Mouse (Mus musculus) forebrain, embryonic 11.5 days (tissue): Measurements from ENCODE around the gene Cc2d2b. TPM values are rescaled to one million over a fixed set of nuclear protein-coding genes. Genes with fewer than 3 reads are reported as not detected.

Experiments
- ATAC-seq: fragments of 200-750 bp; cut with Nextera tagmentation; replicated peaks from 2 replicates; pipeline ENCODE4 v1.8.0; 2017; ENCODE audit warnings: moderate TSS enrichment; ENCODE audit not compliant: low FRiP score
- DNase-seq: peaks from one replicate; pipeline ENCODE4 v3.0.0-alpha.2; 2017; ENCODE audit warnings: low spot score
- H3K27ac ChIP-seq: fragments of 300-500 bp; sonication (generic); 2 replicates; pipeline ENCODE4 v1.5.1; 2014; ENCODE audit warnings: low read depth, low read length
- H3K27me3 ChIP-seq: fragments of 300-500 bp; sonication (generic); 2 replicates; pipeline ENCODE4 v1.6.1; 2014; ENCODE audit warnings: mild to moderate bottlenecking, low read length, mixed read lengths; ENCODE audit not compliant: control insufficient read depth, insufficient read depth
- H3K36me3 ChIP-seq: fragments of 300-500 bp; sonication (generic); 2 replicates; pipeline ENCODE4 v1.6.1; 2014; ENCODE audit warnings: mild to moderate bottlenecking, low read length, moderate library complexity, mixed read lengths; ENCODE audit not compliant: control insufficient read depth, insufficient read depth
- H3K4me1 ChIP-seq: fragments of 300-500 bp; sonication (generic); replicated peaks from 2 replicates; pipeline ENCODE4 v1.6.1; 2014; ENCODE audit warnings: low read length, mixed read lengths; ENCODE audit not compliant: control insufficient read depth, insufficient read depth
- H3K4me2 ChIP-seq: fragments of 300-500 bp; sonication (generic); 2 replicates; pipeline ENCODE4 v1.6.1; 2014; ENCODE audit warnings: low read depth, mild to moderate bottlenecking, low read length, moderate library complexity, mixed read lengths; ENCODE audit not compliant: severe bottlenecking
- H3K4me3 ChIP-seq: fragments of 300-500 bp; sonication (generic); 2 replicates; pipeline ENCODE4 v1.5.1; 2014; ENCODE audit warnings: low read depth, low read length
- H3K9ac ChIP-seq: fragments of 300-500 bp; sonication (generic); 2 replicates; pipeline ENCODE4 v1.6.1; 2014; ENCODE audit warnings: low read length
- H3K9me3 ChIP-seq: fragments of 300-500 bp; sonication (generic); 2 replicates; pipeline ENCODE4 v1.6.1; 2016; ENCODE audit warnings: low read length, mixed read lengths; ENCODE audit not compliant: control insufficient read depth
- WGBS: fragments of 180-500 bp; shearing (Covaris S2); extraction: QIAGEN DNeasy Blood & Tissue Kit; methylation state at CpG from one replicate; pipeline ENCODE4 v1.1.7; 2014; 5-methylcytosine and 5-hydroxymethylcytosine counted together
- polyA plus RNA-seq: library from polyadenylated mRNA; unstranded; fragments of >200 nt; fragmentation: Nextera tagmentation; extraction: Ambion mirVana; gene quantifications from 2 replicates; pipeline ENCODE4 v1.2.1, GENCODE M21; 2014

The Cc2d2b gene
- polyA plus RNA-seq, 1 experiment from 2014 or later, result 0.11 TPM

DNA sequence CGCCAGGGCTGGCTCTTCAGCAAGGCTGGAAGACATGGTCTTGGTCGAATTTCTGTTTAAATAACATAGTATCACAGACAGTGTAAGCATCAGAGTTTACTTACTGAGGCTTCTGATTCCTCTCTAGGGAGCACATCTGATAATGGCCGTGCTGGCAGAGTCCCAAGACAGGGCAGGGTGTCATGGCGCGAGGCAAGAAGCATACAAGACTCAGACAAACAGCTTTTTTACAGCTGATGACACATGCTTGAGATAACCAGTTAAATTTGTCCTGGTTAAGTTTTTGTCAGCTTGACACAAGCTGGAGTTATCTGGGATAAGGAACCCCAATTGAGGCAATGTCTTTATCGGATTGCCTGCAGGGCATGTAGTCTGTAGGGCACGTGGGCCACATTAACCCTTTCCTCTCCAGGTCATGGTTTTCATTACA lies 20.8 kb downstream of the Cc2d2b start:
- Histone ChIP-seq H3K4me1 (no peaks in the 10 kb centered on the region), H3K9me3 (no peaks in the 10 kb centered on the region), H3K4me2 (no peak overlapping the region), H3K9ac (no peak overlapping the region), H3K4me3 (no peak overlapping the region), H3K27ac (no peak overlapping the region), H3K36me3 (no peaks in the 10 kb centered on the region), H3K27me3 (no peaks in the 10 kb centered on the region)
- ATAC-seq (no peak), DNase-seq (no peak)
- WGBS, result 48% methylated on average over 7 of the region's 7 CpGs

DNA sequence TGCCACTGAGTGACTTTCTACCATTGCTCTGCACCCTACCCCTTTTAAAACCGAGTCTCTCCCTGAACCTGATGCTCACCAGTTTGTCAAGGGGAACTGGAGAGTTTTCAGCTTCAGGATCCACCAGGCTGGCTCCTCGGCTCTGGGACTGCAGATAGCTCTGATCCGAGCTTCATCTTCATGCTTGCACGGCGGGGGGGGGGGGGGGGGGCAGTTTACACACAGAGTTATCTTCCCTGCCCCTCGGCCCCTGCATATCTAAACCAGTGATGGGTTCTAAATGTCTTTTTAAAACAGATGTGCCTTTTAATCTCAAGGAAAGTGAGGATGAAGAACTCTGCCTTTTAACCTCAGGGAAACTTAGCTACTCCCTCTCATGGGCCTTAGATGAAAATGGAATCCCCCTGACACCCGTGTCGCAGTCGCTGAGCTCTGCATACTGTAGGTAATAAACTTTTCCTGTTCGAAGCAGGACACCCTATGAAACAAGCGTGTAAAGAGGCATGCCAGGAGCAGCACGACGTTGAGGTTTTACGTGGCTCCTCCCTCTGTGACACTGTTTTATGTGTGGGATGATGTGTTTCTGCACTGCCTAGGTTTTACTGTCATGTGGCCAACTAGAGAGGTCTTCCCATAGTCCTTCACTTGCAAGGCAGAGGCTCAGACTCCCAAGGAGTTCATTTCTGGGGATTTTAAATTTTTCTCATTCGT lies 39.6 kb downstream of the Cc2d2b start:
- H3K4me2 ChIP-seq, result no peak overlapping the region

DNA sequence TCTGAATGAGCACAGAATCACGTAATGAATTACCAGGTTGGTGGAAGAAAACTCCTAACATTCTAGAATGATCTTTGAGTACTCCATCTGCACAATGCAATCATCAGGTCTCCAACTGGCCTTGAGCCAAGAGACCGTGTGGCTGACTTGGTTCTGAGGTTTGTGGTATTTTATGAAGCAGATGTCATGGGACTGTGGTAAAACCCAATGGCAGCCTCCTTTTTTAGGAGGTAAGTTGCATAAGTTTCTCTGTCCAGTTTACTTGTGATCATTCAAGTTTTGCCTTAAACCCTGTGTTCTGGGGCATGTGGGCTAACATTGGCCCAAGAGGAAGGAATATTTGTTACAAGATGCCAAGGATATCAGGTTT lies 40.1 kb downstream of the Cc2d2b start:
- Histone ChIP-seq H3K9ac (no peak overlapping the region), H3K36me3 (no peaks in the 10 kb centered on the region), H3K4me2 (no peak overlapping the region), H3K4me1 (no peaks in the 10 kb centered on the region), H3K4me3 (no peak overlapping the region), H3K27me3 (no peaks in the 10 kb centered on the region), H3K27ac (no peak overlapping the region), H3K9me3 (no peaks in the 10 kb centered on the region)
- 92% methylated on average over 2 of the region's 2 CpGs for WGBS
- no peak for ATAC-seq
- DNase-seq, result no peak

More for the DNA sequence above, 39.6 kb downstream of the Cc2d2b start:
- no peaks in the 10 kb centered on the region for H3K9me3 ChIP-seq
- 77% methylated on average over 15 of the region's 15 CpGs for WGBS
- H3K27ac ChIP-seq, result no peak overlapping the region
- DNase-seq, result no peak
- ATAC-seq, result no peak
- H3K4me3 ChIP-seq, result no peak overlapping the region
- H3K4me1 ChIP-seq, result no peaks in the 10 kb centered on the region
- no peak overlapping the region for H3K9ac ChIP-seq
- no peaks in the 10 kb centered on the region for H3K36me3 ChIP-seq
- H3K27me3 ChIP-seq, result no peaks in the 10 kb centered on the region

DNA sequence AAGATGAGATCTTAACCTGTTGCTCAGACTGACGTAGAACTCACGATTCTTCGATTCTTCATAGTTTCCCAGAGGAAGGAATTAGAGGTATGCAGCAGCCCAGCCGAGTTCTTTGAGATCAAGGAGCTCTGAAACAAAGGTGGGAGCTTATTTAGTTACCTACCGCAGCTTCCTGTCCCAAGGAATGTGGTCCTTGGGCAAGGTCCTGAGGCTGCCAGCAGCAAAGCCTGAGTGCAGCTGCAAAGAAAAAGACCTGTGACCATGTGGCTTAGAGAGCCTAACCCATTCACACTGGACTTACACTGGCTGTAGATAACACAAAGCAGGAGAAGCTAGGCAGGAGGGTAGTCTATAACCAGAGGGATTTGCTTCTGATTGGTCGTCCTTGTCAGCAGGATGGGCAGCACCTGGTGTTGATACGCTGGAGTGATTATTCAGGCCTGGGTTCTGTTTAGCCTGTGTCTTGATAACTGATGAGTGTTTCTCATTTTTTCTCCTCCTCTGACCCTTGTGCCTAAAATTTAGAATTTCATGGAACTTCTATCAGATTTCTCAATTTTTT lies 56.7 kb downstream of the Cc2d2b start:
- no peak overlapping the region for H3K4me3 ChIP-seq
- H3K9ac ChIP-seq, result no peak overlapping the region; the same call in 1 of the 2 replicates
- no peak overlapping the region for H3K4me2 ChIP-seq
- ATAC-seq (no peak), DNase-seq (no peak)
- WGBS, result 24% methylated on average over 7 of the region's 7 CpGs
- H3K27me3 ChIP-seq, result no peaks in the 10 kb centered on the region
- no peaks in the 10 kb centered on the region; the same call in 1 of the 2 replicates for H3K4me1 ChIP-seq
- no peaks in the 10 kb centered on the region for H3K36me3 ChIP-seq
- no peaks in the 10 kb centered on the region for H3K9me3 ChIP-seq
- no peak overlapping the region for H3K27ac ChIP-seq

DNA sequence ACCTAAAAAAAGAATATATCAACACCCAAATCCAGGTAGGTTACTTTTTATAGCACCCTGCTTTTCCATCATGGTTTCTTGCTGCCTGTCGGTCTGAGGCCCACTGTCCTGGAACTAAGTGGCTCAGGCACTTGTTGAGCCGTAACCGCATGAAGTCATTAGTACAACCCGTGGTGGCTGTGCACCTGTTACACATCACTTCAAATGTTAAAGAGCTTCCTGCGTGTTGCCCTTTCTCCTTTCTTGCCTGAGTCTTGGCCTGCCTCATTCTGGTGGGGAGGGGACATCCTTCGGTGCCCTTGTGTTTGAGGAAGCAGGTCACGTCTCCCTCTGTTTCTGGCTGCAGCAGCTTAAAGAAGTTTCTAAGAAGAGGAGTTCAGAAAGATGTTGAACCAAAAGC lies 61.3 kb downstream of the Cc2d2b start:
- Histone ChIP-seq H3K27me3 (no peaks in the 10 kb centered on the region), H3K36me3 (no peaks in the 10 kb centered on the region), H3K4me1 (no peaks in the 10 kb centered on the region; the same call in 1 of the 2 replicates), H3K9me3 (no peaks in the 10 kb centered on the region), H3K9ac (no peak overlapping the region), H3K4me3 (no peak overlapping the region), H3K27ac (no peak overlapping the region), H3K4me2 (no peak overlapping the region)
- no peak for DNase-seq
- WGBS, result 62% methylated on average over 7 of the region's 7 CpGs
- ATAC-seq, result no peak

DNA sequence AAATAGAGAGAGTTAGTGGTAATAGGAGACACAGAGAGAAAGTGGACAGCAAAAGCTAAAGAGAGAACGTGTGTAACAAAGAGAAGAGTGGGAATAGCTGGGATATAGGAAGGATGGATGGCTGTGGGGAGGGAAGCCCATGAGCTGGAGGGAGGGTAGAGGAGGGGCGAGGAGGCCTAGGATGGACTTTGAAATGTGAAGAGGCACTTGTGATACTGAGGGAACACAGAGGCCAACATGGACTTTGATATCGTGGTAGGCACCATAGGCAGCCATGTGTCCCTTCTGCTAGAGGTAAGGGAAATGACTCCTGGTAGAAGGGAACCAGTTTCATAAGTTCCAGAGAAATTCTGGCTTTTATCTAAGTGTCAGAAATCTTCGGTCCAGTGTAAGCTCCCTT lies 63.3 kb downstream of the Cc2d2b start:
- WGBS, result 85% methylated on average over 4 of the region's 4 CpGs
- ATAC-seq (no peak), DNase-seq (no peak)
- no peak overlapping the region for H3K9ac ChIP-seq
- H3K4me3 ChIP-seq, result no peak overlapping the region
- no peak overlapping the region for H3K4me2 ChIP-seq
- H3K9me3 ChIP-seq, result no peaks in the 10 kb centered on the region
- H3K27me3 ChIP-seq, result no peaks in the 10 kb centered on the region
- H3K4me1 ChIP-seq, result no peaks in the 10 kb centered on the region
- H3K27ac ChIP-seq, result no peak overlapping the region
- no peaks in the 10 kb centered on the region for H3K36me3 ChIP-seq

DNA sequence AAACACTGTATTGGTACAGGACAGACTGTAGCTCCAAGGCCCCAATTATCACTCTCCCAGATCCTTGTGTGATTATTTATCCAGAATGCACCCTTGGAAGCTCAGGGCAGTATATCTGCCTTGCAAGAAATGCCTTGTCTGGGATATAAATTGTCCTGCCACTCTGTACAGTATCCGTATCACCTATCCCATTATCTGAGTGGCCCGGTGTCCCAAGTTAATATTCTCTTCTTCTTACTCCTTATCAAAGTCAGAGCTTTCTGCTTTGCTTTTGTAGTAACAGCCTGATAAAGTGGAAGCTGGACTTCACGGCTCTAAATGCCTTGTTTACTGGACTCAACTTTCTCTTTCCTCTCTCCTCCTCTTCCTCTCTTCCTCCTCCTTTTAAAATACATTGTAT lies 64.2 kb downstream of the Cc2d2b start:
- Histone ChIP-seq H3K27ac (no peak overlapping the region), H3K36me3 (no peaks in the 10 kb centered on the region), H3K4me3 (no peak overlapping the region), H3K27me3 (no peaks in the 10 kb centered on the region), H3K9me3 (no peaks in the 10 kb centered on the region), H3K9ac (no peak overlapping the region), H3K4me2 (no peak overlapping the region), H3K4me1 (no peaks in the 10 kb centered on the region)
- DNase-seq (no peak), ATAC-seq (no peak)
- WGBS, result 96% methylated on average over 3 of the region's 3 CpGs

DNA sequence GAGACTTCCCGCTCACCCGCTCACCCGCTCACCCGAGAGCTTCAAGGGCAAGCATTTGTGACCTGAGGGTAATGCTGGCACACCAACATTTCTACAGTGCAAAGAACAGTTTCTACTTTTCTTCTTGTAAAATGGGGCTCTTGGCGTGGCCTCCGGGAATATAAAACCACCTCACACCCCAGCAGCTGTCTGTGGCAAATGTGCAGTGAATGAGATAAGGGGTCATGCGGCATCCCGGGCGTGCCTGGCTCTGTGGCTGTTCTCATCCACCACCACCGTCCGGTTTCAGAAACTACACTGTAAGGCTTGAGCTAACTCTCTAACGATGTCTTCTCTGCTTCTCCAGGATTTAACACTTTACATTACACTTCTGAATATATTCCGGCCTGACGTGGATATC lies 64.8 kb downstream of the Cc2d2b start:
- 87% methylated on average over 14 of the region's 14 CpGs for WGBS
- no peak for ATAC-seq

DNA sequence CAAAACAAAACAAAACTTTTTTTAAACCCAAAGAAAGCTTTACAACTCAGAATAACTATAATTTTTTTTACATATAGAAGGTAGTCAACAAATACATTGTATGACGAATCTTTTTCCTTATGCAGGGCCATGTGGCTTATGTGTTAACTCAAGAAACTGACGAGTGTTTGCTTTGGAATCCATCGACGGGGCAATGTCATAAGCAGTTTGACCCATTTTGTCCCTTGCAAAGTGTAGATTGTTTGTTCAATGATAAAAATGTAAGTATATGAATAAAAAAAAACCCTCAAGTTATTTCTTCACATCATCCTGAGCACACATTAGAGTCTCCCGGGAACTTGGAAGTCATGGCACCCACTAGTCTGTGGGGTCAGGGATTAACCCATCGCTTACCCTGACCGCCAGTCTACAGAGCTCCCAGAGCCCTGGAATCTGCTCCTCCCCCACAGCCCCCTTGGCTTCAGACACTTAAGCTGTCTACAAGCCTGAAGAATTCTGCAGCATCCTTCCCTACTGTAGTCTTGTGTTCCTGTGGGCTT lies 67.2 kb downstream of the Cc2d2b start:
- WGBS, result 85% methylated on average over 7 of the region's 7 CpGs
- Histone ChIP-seq H3K4me1 (no peaks in the 10 kb centered on the region), H3K27ac (no peak overlapping the region), H3K9me3 (no peaks in the 10 kb centered on the region), H3K27me3 (no peaks in the 10 kb centered on the region), H3K36me3 (no peaks in the 10 kb centered on the region), H3K4me3 (no peak overlapping the region), H3K4me2 (no peak overlapping the region), H3K9ac (no peak overlapping the region)
- ATAC-seq (no peak), DNase-seq (no peak)

More for the DNA sequence above, 64.8 kb downstream of the Cc2d2b start:
- H3K4me3 ChIP-seq, result no peak overlapping the region
- no peak overlapping the region for H3K9ac ChIP-seq
- H3K4me2 ChIP-seq, result no peak overlapping the region
- peak; percentile 53 for DNase-seq
- no peaks in the 10 kb centered on the region for H3K36me3 ChIP-seq
- H3K9me3 ChIP-seq, result no peaks in the 10 kb centered on the region
- H3K27me3 ChIP-seq, result no peaks in the 10 kb centered on the region
- H3K27ac ChIP-seq, result no peak overlapping the region
- H3K4me1 ChIP-seq, result no peaks in the 10 kb centered on the region
